Mouse (Mus musculus) left cerebral cortex, adult 18-20 months (tissue): ENCODE measurements around the gene Rapgefl1. TPM values are rescaled to one million over a fixed set of nuclear protein-coding genes. Genes with fewer than 3 reads are reported as not detected.

Source experiments
- DNase-seq, 2 experiments: peaks; one replicate each; pipeline ENCODE4 v3.0.0; 2021 to 2022; ENCODE audit warnings: low spot score in 2 of 2, mixed read lengths in 1 of 2
- long read RNA-seq, 2 experiments: library from polyadenylated mRNA; stranded (forward); transcript quantifications; one replicate each; pipeline ENCODE4 v2.0.0; 2021
- total RNA-seq, 2 experiments: library from RNA; stranded (reverse); gene quantifications; 2 replicates each; pipeline ENCODE4 v1.2.3; 2021

The Rapgefl1 gene
- 100 to 1,000 TPM; 133 to 139 TPM for total RNA-seq
- long read RNA-seq, experiment 1, full-length matches to known transcripts, result 55 of 95 reads
- long read RNA-seq, experiment 1, partial matches to known transcripts, result 36 of 95 reads
- long read RNA-seq, experiment 1, other reads (novel, unspliced or antisense), result 4 of 95 reads
- long read RNA-seq, experiment 2, full-length matches to known transcripts, result 35 of 61 reads
- long read RNA-seq, experiment 2, partial matches to known transcripts, result 23 of 61 reads
- long read RNA-seq, experiment 2, other reads (novel, unspliced or antisense), result 3 of 61 reads

- DNase-seq, result peak; percentile 80
Measured at GRCm38 (mm10) chr11:98836651-98837141, at the start of gene Rapgefl1. Rapgefl1 (plus strand) TSS chr11:98836785.

- no peak for DNase-seq
Measured at GRCm38 (mm10) chr11:98787229-98787628, 49.4 kb upstream of the Rapgefl1 start.

- no peak for DNase-seq
Measured at GRCm38 (mm10) chr11:98787691-98788090, 48.9 kb upstream of the Rapgefl1 start.

- no peak for DNase-seq
Measured at GRCm38 (mm10) chr11:98788139-98788538, 48.4 kb upstream of the Rapgefl1 start.

GRCm38 (mm10) chr11:98788550-98789218, 47.9 kb upstream of the Rapgefl1 start:
- DNase-seq, result peak; percentile 87 to 88

- no peak for DNase-seq
Measured at GRCm38 (mm10) chr11:98789219-98789807, 47.3 kb upstream of the Rapgefl1 start.

- DNase-seq, result no peak
Measured at GRCm38 (mm10) chr11:98789824-98790223, 46.8 kb upstream of the Rapgefl1 start.

GRCm38 (mm10) chr11:98790631-98791205, 45.9 kb upstream of the Rapgefl1 start:
- DNase-seq, result no peak

- DNase-seq, result no peak
Measured at GRCm38 (mm10) chr11:98791448-98791847, 45.1 kb upstream of the Rapgefl1 start.

- DNase-seq, result no peak
Measured at GRCm38 (mm10) chr11:98792081-98792480, 44.5 kb upstream of the Rapgefl1 start.

- peak; percentile 61 to 75 for DNase-seq
Measured at GRCm38 (mm10) chr11:98794469-98795014, 42.0 kb upstream of the Rapgefl1 start.

GRCm38 (mm10) chr11:98795015-98795713, 41.4 kb upstream of the Rapgefl1 start, which contains the start of gene Msl1:
Msl1 (plus strand) TSS chr11:98795516.
- DNase-seq, result peak; percentile 84 to 89

GRCm38 (mm10) chr11:98795714-98796514, 40.7 kb upstream of the Rapgefl1 start:
- DNase-seq, result no peak

GRCm38 (mm10) chr11:98796515-98797216, 39.9 kb upstream of the Rapgefl1 start:
- DNase-seq, result peak; percentile 70 to 73

- no peak for DNase-seq
Measured at GRCm38 (mm10) chr11:98797306-98797705, 39.3 kb upstream of the Rapgefl1 start.

GRCm38 (mm10) chr11:98797909-98798308, 38.7 kb upstream of the Rapgefl1 start:
- no peak for DNase-seq

GRCm38 (mm10) chr11:98804605-98805004, 32.0 kb upstream of the Rapgefl1 start, which contains the start of gene Casc3:
Casc3 (plus strand) TSS chr11:98804905.
- no peak for DNase-seq

GRCm38 (mm10) chr11:98808417-98808816, 28.2 kb upstream of the Rapgefl1 start:
- no peak for DNase-seq
